Mouse (Mus musculus) ovary, postnatal 10 days (tissue): ENCODE measurements around the gene Vgll1.
A peak's percentile ranks its signal among the peaks of the same experiment; 100 is the strongest.

ENCODE experiments used
- DNase-seq: peaks from one replicate; pipeline ENCODE4 v3.0.0; 2022; ENCODE audit warnings: low spot score

The Vgll1 gene

GRCm38 (mm10) chrX:57087806-57088205 lies at the start of gene Vgll1:
Gene Vgll1 (plus strand): TSS chrX:57088106.
- no peak for DNase-seq

GRCm38 (mm10) chrX:57042774-57043173 lies 45.1 kb upstream of the Vgll1 start, which contains the start of gene Brs3:
Gene Brs3 (plus strand): TSS chrX:57043074.
- no peak for DNase-seq

GRCm38 (mm10) chrX:57043869-57044268 lies 44.0 kb upstream of the Vgll1 start:
- DNase-seq, result no peak

GRCm38 (mm10) chrX:57052848-57053173 lies 35.1 kb upstream of the Vgll1 start:
- DNase-seq, result no peak

DNA sequence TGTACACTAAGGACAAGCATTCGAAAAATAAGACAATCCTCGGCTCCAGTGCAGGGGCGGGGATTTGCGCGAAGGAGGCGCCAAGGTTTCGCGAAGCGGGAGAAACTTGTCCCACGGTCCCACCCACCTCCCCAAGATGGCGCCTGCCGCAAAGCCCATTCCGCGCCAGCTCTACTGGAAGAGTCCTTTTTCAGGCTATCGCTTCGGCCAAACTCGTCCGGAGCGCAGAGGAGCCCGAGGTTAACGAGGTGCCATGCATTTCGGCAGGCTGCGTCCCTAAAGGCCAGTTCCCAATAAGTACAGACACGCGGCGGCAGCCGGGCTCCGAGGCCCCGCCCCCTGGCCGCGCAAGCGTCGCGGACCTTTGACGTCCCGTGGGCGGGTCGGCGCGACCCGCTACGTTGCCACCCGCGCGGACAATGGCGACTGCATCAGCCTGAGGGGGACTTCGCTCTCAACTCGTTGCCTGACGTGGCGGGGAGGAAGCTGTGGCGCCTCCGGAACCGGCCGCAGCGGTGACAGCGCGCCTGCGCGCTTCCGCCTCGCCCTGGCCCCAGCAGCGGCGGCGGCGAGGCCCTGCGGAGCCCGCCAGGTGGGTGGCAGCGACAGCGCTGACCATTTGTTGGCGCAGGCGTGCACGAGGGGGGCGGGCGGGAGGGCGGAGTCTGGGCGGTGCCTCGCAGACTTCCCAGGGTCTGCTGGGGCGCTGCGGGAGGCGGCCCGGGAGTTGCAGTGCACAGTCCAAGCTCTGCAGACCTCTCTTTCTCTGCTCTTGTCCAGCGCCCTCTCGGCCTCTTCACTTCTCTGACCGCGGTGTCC lies 34.5 kb upstream of the Vgll1 start, which contains the start of gene Htatsf1:
TSS of gene Htatsf1 (plus strand) at position 410 of the 819 bp plus-strand sequence.
- peak; percentile 64 for DNase-seq

GRCm38 (mm10) chrX:57053993-57054385 lies 33.9 kb upstream of the Vgll1 start:
- DNase-seq, result no peak

- DNase-seq, result no peak
These were observed 6.4 kb upstream of the Vgll1 start for GRCm38 (mm10) chrX:57081496-57081895.

DNA sequence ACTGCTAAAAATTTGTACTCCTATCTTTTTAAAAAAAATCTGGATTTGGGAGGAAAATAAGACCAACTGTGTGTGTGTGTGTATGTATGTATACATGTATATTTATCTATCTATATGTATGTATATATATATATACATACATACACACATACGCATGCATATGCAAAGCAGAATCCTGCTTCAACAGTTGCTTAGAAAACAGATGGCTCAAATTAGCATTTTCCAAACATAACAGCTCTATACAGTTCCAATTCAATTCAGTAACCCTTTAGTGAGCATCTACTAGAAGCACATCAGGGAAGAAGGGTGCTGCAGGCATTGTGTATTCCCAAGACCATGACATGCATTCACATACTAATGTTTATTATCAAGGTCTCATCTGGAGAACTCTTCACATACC lies 15.5 kb downstream of the Vgll1 start:
- no peak for DNase-seq

DNA sequence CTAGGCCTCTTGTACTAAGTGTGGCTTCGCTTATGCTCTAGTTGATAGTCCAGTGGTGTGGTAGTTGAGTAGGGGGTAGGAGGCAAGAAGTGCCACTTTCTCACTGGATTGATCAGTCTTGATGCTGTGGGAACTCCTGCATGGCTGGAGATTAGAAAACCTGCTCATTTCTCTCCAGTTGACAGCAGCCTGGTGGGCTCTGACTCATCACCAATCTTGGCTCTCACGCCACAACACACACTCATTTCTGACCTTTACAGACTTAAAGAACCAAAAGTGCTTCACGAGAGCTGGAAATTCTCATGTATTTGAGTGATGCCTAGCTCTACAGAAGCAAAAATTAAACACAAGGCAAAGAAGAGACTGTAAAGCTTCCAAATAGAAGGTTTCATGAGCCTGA lies 19.1 kb downstream of the Vgll1 start:
- DNase-seq, result no peak

GRCm38 (mm10) chrX:57118143-57118542 lies 30.2 kb downstream of the Vgll1 start:
- DNase-seq, result no peak

- DNase-seq, result no peak
These were observed 32.9 kb downstream of the Vgll1 start for GRCm38 (mm10) chrX:57120768-57121167.

DNA sequence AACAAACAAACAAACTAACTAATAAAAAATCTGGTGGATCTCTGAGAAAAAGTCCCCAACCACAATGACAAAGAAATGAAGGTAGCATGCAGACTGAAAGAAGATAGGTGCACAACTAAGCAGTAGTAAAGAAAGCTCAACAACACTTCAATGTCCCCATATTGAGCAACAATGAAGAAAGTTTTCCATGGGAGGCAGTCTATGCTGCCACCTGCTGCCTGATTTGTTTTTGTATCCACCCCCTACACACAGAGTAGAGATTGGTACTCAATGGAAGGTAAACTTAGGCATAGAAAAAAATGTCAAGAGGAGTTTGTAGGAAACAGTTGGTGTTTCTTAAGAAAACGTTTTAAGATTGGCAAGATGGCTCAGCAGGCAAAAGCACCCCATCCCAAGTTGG lies 42.7 kb downstream of the Vgll1 start:
- DNase-seq, result no peak

DNA sequence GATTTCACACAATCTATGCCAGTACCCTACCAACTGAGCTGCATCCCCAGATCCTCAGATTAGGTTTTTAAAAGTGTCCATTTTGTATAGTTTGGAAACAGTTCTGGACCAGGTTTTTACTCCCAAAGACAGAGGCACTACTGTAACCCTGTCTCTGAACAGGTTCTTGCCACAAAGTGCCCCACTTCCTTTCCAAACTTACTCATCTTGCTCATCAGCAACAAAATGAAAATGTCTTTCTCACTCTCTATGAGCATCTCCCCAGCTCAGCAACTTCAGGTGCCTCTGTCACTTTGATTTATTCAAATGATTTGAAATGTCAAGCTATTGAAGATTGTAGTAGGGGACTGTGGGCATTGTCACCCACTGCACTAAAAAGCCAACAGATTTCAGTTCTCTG lies 49.7 kb downstream of the Vgll1 start:
- no peak for DNase-seq

GRCm38 (mm10) chrX:57153520-57153919 lies 65.6 kb downstream of the Vgll1 start:
- DNase-seq, result no peak
